Mouse (Mus musculus) lung, adult 2 months (tissue): Measurements from ENCODE around the gene Cdc42se2.

Experiments used
- CTCF ChIP-seq: fragments of 200-500 bp; IDR thresholded peaks from 2 replicates; pipeline ENCODE4 v1.5.1; 2011; ENCODE audit warnings: mild to moderate bottlenecking, low read length, control low read depth; ENCODE audit not compliant: insufficient read depth
- POLR2A ChIP-seq: fragments of 200-500 bp; IDR thresholded peaks from 2 replicates; pipeline ENCODE4 v1.6.1; 2011; ENCODE audit warnings: low read depth, mild to moderate bottlenecking, control low read depth, low read length, borderline replicate concordance; ENCODE audit errors: extremely low read depth

DNA sequence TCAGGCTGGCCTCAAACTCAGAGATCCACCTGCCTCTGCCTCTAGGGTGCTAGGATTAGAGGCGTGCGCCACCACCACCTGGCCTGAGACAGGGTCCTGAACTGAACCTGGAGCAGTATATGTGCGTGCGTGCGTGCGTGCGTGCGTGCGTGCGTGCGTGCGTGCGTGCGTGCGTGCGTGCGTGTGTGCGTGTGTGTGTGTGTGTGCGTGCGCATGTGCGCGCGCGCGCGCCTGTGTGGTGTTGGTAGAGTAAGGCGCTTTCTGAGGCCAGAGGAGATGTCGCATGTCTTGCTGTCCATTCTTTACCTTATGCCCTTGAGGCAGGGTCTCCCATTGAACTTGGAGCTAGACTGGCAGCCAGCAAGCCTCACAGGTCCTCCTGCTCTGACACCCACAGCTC is 19.4 kb upstream of the Cdc42se2 start:
- TF ChIP-seq POLR2A: no peak
- no peak for TF ChIP-seq CTCF
